Mouse (Mus musculus) inflammation-experienced regulatory T-cells, adult 6 months (primary cell): ENCODE measurements around the gene March4. TPM values are rescaled to one million over a fixed set of nuclear protein-coding genes. Genes with fewer than 3 reads are reported as not detected.

Source experiments
- ATAC-seq: one replicate; pipeline ENCODE4 v1.8.0; 2017
- polyA plus RNA-seq, 3 experiments: library from polyadenylated mRNA; unstranded; fragments of 100-300 nt; shearing (Covaris generic); gene quantifications; one replicate each; pipeline ENCODE4 v1.2.1; 2017

Gene March4
- polyA plus RNA-seq, 3 experiments from 2014 or later: not detected

GRCm38 (mm10) chr1:72529192-72529591, 7.5 kb downstream of the March4 start:
- no peak for ATAC-seq

GRCm38 (mm10) chr1:72523601-72524000, 13.1 kb downstream of the March4 start:
- no peak for ATAC-seq

GRCm38 (mm10) chr1:72510778-72511520, 25.8 kb downstream of the March4 start:
- no peak for ATAC-seq

DNA sequence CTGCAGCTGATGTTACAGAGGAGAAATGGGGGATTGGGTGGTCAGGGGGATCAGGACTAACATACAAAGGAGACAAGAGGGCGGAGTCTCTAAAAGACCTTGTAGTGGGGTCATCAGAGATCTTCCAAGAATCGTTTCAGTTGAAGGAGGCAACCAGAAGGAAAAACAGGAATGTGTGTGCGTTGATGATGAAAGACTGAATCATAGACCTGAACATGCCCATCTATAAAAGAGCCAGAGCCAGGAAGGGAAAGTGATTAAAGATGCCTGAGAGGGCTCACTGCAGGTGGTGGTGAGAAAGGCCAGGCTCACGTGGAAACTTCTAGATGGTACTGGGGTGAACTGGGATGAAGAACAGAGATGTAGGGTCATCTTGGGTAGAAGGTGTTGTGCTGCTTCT, 27.2 kb downstream of the March4 start:
- ATAC-seq: no peak

DNA sequence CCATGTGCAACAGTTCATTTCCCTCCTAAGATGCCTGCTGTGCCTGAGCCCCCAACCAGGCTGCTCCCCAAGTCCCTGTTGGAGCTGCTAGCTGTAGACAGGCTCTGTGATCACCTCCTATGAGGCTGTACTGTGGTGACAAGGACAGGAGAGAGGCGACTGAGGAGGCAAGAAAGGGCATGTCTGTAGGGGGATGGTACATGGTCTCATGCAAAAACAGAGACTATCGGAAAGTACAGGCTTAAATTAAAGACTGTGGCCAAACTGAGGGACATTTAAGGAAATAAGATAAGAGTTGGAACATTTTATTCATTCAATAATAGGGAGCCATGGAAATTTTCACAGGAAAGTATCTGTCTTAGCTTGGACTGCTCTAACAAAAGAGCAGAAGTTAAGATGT, 29.1 kb downstream of the March4 start:
- no peak for ATAC-seq

DNA sequence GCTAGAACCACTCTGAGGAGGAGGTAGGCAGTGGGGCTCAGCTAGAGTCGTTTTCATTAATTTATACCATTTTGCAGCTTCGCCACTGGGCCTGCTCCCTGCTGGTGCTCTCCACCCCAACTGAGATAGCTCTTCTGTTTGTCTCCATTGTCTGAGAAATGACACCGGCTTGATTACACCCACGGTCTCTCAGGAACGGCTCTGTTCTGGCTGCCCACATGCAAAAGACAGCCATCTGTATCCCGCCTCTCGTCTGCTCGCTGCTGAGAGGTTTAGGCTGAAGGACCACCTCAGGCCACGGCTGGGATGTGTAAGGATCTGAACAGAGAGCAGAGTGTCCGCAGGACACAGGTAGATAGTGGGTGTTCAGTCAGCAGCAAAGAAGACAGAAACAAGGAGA, 30.5 kb downstream of the March4 start:
- no peak for ATAC-seq

- ATAC-seq: no peak
Measured at GRCm38 (mm10) chr1:72497609-72498008, 39.1 kb downstream of the March4 start.

DNA sequence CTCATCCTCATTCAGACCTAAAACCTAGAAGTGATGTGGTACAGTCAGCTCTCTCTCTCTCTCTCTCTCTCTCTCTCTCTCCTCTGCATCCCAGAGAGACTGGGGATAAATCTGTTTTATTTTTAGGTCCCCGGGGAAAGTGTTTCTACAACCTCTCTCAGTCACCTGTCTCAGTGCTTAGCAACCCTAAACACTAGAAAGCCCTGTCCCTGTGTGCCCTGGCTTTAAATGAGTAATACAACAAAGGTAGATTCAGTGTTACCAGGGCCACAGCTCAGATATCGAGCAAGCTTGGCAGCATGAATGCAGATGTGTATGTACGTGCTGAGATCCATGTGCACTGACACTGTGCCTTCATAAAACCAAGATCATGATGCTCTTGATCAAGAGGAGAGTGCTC, 43.3 kb downstream of the March4 start:
- no peak for ATAC-seq

DNA sequence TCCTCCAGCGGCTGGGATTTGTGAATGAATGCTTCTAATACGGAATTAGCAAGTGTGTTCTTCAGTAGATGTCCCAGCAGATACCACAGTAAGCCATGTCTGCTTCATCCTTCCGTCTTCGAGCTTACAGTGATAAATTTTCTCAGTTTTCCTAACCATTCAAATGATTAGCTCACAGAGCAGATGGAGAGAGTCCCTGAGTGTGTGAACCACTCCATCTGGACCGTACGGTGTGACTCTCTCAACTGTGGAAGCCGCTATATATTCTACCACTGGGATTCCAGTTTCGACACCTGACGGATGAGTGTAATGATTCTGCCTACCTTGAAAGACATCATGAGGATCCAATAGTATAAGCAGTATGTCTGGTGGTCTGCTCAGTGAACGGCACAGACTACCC, 44.1 kb downstream of the March4 start:
- ATAC-seq: no peak

DNA sequence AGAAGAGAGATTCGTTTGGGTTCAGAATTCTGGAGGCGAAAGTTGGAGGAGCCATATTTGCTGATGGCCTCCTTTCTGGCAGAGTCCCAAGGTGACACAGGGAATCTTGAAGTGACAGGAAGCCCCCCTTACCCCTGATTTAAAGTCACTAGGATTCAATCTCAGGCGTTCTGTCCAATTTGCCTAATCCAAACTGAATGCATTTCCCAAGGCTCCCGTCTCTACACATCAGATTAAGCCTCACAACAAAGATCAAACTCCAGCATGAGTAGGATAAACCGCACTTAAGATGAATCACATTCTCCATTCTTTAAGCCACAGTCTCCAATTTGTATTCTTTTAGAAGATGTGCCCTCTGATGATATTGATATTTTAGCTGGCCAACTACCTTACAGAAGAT, 45.4 kb downstream of the March4 start:
- no peak for ATAC-seq

- ATAC-seq: no peak
Measured at GRCm38 (mm10) chr1:72490801-72491200, 45.9 kb downstream of the March4 start.

DNA sequence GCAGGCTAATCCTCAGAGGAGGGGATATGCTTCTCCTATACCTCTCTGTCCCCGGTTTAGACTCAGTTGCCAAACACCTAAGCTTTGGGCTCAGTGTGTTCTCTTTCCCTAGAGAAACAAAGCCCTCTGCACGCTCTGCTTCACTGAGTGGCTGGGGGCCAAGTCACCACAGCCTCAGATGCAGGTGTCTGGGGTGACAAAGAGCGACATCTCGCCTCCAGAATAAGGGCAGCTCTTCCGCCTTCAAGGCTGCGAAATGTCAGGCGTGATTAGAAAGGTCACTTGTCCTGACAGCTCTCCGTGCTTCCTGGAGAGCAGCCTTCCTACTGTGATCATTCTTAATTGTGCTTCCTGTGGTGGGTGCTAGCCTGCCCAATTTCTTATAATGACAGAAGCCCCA, 46.5 kb downstream of the March4 start:
- ATAC-seq: no peak

GRCm38 (mm10) chr1:72476594-72476993, 60.1 kb downstream of the March4 start:
- ATAC-seq: no peak

GRCm38 (mm10) chr1:72469075-72469474, 67.7 kb downstream of the March4 start:
- ATAC-seq: no peak

DNA sequence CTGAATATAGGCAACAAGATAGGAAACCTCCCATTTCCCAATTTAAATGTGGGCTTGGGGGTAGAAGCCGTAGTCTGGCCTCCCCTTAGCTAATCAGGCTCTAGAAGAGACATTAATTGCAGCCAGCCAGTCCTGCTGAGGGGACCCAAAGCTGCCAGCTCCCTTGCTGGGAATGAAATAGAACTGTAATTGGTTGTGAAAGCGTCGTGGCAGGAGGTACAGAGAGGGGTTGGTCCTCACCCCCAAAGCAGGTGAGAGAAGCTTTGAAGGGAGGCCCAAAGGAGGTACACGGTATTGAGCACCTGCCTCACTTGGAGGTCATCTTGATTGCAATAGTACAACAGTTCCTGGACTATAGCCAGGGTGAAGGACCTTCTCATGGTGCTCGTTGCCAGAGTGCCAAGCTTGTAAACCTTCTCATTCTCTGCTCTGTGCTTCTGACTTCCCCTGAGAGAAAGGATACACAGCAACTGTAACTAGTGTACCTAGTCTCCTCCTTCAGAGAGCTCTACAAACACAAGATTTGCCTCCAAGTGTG, 68.2 kb downstream of the March4 start:
- no peak for ATAC-seq

DNA sequence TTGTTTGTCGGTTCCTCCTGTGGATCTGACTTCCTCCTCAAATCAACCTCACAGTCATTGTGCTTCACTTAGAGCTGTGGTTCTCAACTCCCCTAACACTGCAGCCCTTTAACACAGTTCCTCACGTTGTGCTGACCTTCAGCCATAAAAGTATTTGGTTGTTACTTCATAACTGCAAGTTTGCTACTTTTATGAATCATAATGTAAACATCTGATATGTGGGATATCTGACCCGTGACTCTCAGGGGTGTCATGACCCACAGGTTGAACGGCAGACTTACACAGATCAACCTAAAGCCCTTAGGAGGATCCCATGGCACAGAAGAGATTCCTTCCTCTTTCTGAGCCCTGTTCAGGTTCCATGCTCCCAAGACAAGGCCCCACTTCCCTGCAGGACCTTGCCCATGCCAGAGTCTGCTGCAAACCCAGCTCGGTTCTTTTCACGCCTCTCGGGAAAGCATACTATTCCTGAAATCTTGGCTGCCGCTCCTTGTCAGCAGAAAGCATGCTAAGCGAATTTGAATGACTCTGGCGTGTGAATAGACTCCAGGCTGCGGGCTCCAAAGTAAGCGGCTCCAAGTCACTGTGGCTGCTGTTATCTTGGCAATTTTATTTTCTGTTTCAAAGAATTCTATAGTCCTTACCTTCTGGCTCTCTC, 71.7 kb downstream of the March4 start:
- no peak for ATAC-seq

- no peak for ATAC-seq
Measured at GRCm38 (mm10) chr1:72462516-72462915, 74.2 kb downstream of the March4 start.

- ATAC-seq: no peak
Measured at GRCm38 (mm10) chr1:72457652-72458051, 79.1 kb downstream of the March4 start.

DNA sequence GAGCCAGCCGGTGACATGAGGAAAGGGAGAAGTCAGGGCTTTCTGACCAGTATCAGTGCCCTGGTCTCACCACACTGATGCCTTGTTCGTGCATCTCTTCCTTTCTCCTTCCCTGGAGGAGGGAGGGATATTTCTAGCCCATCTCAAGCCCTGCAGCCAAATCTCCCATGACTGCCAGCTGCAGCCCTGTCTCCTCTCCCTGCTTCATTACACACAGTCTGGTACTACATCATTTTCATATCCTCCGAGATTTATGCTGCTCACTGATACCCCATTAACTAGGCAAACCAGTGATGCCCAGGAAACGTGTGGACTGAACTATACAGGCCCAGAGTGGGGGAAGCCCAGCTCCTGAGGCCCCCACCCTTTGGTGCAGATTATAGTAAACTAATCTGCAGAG, 80.8 kb downstream of the March4 start:
- no peak for ATAC-seq

- ATAC-seq: no peak
Measured at GRCm38 (mm10) chr1:72454733-72455201, 82.0 kb downstream of the March4 start.

GRCm38 (mm10) chr1:72452839-72453238, 83.9 kb downstream of the March4 start:
- ATAC-seq: no peak

- no peak for ATAC-seq
Measured at GRCm38 (mm10) chr1:72450790-72451189, 85.9 kb downstream of the March4 start.

DNA sequence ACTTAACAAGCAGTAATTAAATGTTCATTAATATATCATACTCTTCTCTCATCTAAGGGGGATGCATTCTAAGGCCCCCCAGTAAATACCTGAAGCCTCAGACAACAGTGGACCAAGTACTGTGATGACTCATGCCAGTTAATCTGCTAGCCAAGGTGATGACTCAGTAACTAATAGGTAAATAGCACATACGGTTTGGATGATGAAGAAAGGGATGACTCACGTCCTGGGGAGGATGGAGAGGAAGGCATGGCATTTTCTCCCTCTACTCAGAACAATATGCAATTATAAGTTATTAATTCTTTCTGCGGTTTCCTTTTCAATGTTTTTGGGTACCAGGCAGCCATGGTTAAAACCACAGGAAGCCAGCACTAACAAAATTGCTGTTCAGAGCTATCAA, 87.0 kb downstream of the March4 start:
- peak; percentile 21 for ATAC-seq

DNA sequence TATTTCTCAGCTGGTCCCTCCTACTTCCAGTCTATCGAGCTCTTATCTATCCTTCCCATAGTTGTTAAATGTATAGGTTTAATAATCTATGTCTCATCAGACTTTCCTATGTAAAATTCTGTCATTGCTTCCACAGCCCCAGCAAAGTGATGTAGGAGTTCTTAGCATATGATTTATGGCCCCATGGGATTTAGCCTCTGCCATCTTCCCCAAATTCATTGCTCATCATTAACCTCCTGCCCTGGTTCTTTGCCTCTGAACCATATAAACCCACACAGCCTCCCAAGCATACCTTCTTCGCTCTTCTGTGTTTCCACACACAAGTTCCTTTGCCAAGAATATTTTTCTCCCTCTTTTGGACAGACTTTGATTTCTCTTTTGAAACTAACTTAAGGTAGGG, 94.0 kb downstream of the March4 start:
- no peak for ATAC-seq
